Mouse (Mus musculus) limb, embryonic 12.5 days (tissue): Measurements from ENCODE around the gene C1ql1. TPM values are rescaled to one million over a fixed set of nuclear protein-coding genes. Genes with fewer than 3 reads are reported as not detected.
A peak's percentile ranks its signal among the peaks of the same experiment; 100 is the strongest.

Experiments used
- ATAC-seq: fragments of 200-750 bp; cut with Nextera tagmentation; 2 replicates; pipeline ENCODE4 v1.8.0; 2017; ENCODE audit warnings: low read depth, moderate TSS enrichment; ENCODE audit not compliant: insufficient number of reproducible peaks, insufficient read depth, low FRiP score, low TSS enrichment
- H3K27ac ChIP-seq: fragments of 300-500 bp; sonication (generic); 2 replicates; pipeline ENCODE4 v1.5.1; 2016; ENCODE audit warnings: mild to moderate bottlenecking, moderate library complexity
- H3K27me3 ChIP-seq: fragments of 300-500 bp; sonication (generic); 2 replicates; pipeline ENCODE4 v1.6.1; 2016; ENCODE audit warnings: mild to moderate bottlenecking, moderate library complexity
- H3K36me3 ChIP-seq: fragments of 300-500 bp; sonication (generic); 2 replicates; pipeline ENCODE4 v1.6.1; 2016; ENCODE audit warnings: mild to moderate bottlenecking, moderate library complexity
- H3K4me1 ChIP-seq: fragments of 300-500 bp; sonication (generic); replicated peaks from 2 replicates; pipeline ENCODE4 v1.6.1; 2016
- H3K4me2 ChIP-seq: fragments of 300-500 bp; sonication (generic); 2 replicates; pipeline ENCODE4 v1.6.1; 2016; ENCODE audit warnings: mild to moderate bottlenecking, moderate library complexity
- H3K4me3 ChIP-seq: fragments of 300-500 bp; sonication (generic); replicated peaks from 2 replicates; pipeline ENCODE4 v1.5.1; 2016; ENCODE audit warnings: mild to moderate bottlenecking
- H3K9ac ChIP-seq: fragments of 300-500 bp; sonication (generic); replicated peaks from 2 replicates; pipeline ENCODE4 v1.6.1; 2016; ENCODE audit warnings: mild to moderate bottlenecking, moderate library complexity
- H3K9me3 ChIP-seq: fragments of 300-500 bp; sonication (generic); 2 replicates; pipeline ENCODE4 v1.6.1; 2016; ENCODE audit warnings: mild to moderate bottlenecking, moderate library complexity
- WGBS: fragments of 180-500 bp; shearing (Covaris S2); methylation state at CpG from one replicate; pipeline ENCODE4 v1.1.7; 2016; 5-methylcytosine and 5-hydroxymethylcytosine counted together
- polyA plus RNA-seq: library from polyadenylated mRNA; unstranded; fragments of >200 nt; fragmentation: Nextera tagmentation; extraction: Ambion mirVana; gene quantifications from 2 replicates; pipeline ENCODE4 v1.2.1, GENCODE M21; 2016

Gene C1ql1
- polyA plus RNA-seq, 1 experiment from 2014 or later: 1.3 TPM

DNA sequence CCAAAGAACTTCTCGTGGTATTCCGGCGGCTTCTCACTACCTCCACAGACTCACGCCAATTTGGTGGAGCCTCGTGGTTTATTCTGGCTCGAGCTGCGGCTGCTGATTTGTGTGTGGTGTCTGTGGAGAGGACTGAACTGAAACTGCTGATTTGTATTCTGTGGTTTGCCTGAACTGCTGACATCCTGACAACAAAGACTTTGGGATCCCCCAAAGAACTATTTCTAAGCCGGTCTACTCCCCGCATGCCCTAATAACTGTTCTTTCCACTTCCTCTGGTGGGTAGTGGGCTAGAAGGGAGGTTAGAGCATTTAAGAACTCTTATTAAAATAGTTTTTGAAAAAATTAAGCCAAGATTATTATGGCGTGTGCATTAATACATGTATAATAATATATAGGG is 15.8 kb downstream of the C1ql1 start:
- WGBS: 89% methylated on average over 10 of the region's 10 CpGs
- ATAC-seq: no peak
- H3K9me3 ChIP-seq: no peaks in the 10 kb centered on the region
- H3K27ac ChIP-seq: no peak overlapping the region
- no peak overlapping the region for H3K9ac ChIP-seq
- H3K36me3 ChIP-seq: no peaks in the 10 kb centered on the region
- H3K27me3 ChIP-seq: peaks cover 9% of the 10 kb centered on the region; the same call in 1 of the 2 replicates
- H3K4me3 ChIP-seq: no peak overlapping the region
- peaks cover 8% of the 10 kb centered on the region; the same call in 1 of the 2 replicates for H3K4me1 ChIP-seq
- no peak overlapping the region for H3K4me2 ChIP-seq

DNA sequence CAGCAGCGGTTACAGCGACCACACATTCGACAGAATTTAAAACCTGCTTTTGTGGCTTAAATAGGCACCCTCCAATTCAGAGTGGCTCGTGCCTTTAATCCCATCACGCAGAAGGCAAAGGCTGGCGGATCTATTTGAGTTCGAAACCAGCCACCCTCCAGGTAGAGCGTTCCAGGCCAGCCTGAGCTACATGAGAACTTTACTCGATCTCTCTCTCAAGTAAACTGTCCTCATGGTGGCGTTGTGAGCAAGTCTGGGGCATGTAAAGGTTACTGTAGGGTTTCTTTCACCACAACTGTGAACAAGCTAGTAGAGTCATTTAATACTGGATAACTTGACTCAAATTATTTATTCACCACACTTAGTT is 21.2 kb downstream of the C1ql1 start:
- Histone ChIP-seq H3K4me3 (peak overlapping the region; percentile 83), H3K27me3 (no peaks in the 10 kb centered on the region), H3K9ac (peak overlapping the region; percentile 78), H3K9me3 (no peaks in the 10 kb centered on the region), H3K27ac (peak overlapping the region; percentile 95), H3K4me1 (peaks cover 27% of the 10 kb centered on the region), H3K4me2 (peak overlapping the region; percentile 74), H3K36me3 (peaks cover 20% of the 10 kb centered on the region)
- no peak for ATAC-seq
- WGBS: 2% methylated on average over 10 of the region's 10 CpGs

DNA sequence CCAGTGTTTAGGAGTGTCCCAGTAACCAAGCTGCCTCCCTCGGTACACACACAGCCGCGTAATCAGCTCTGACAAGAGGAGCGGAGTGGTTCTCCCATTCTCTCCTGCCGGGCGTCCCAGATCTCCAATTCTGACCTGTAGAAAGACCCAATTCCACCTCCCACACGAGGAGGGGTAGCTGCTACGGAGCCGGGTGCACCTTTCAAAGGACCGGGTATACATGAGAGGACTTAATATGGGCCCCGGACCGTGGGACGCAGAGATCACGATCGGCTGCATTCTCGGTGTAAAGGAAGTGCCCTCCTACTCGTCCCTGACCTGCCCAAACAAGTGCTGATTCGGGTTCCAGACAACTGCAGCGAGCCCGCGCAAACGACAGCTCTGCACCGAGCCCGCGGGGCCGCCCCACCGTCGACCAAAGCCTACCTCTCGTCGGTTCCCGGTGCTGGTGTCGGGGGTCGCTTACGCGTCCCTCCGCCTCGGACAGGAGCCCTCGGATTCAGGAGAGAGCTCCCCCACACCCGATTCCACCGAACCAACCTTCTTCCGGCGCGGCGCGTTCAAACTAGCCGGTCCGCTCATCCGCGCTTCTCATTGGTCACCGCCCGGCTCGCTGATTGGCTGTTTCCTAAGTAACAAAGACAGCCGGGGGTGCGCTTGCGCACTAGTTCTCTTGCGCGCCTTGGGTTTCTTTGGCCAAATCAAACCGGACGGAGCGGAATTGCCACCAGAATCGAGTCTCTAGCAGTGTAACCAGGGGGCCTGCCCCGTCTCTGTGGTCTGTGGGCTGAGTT is 21.7 kb downstream of the C1ql1 start, which contains the start of gene Kif18b:
Gene Kif18b (minus strand): TSS at position 568 of the 794 bp plus-strand sequence.
- Histone ChIP-seq H3K27me3 (no peaks in the 10 kb centered on the region), H3K36me3 (peaks cover 26% of the 10 kb centered on the region), H3K9ac (peak within 1 kb of the TSS; percentile 78), H3K4me2 (peak within 1 kb of the TSS; percentile 74), H3K4me3 (peak within 1 kb of the TSS; percentile 83), H3K9me3 (no peaks in the 10 kb centered on the region), H3K4me1 (peaks cover 27% of the 10 kb centered on the region), H3K27ac (peak within 1 kb of the TSS; percentile 95)
- WGBS: under 1% methylated on average over 62 of the region's 62 CpGs
- ATAC-seq: peak; percentile 94

DNA sequence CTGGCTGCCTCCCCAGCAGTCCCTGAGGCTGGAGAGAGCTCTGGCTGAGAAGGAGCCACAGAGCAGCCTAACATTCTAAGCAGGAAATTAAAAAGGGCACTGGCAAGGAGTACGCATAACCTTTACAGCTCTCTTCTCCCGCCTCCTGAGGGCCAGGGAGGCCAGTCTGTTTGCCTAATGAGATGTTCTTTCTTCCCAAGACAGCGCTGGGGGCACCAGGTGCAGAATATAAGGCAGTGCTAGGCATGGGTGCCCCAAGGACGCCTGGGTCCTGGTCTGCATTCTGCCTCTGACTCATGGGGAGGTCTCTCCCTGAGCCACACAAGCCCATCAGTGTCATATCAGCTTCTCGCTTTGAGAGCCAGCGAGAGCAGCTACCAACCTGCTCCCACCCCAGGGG is 25.0 kb downstream of the C1ql1 start:
- no peaks in the 10 kb centered on the region for H3K9me3 ChIP-seq
- 0 out of 2 replicates have a peak overlapping the region, but pooled peaks have one; percentile 12 for H3K27ac ChIP-seq
- 0 out of 2 replicates have a peak overlapping the region, but pooled peaks have one; percentile 28 for H3K9ac ChIP-seq
- peak overlapping the region; percentile 13; the same call in 1 of the 2 replicates for H3K4me2 ChIP-seq
- H3K36me3 ChIP-seq: peaks cover 27% of the 10 kb centered on the region
- no peaks in the 10 kb centered on the region for H3K27me3 ChIP-seq
- 60% methylated on average over 6 of the region's 6 CpGs for WGBS
- no peak for ATAC-seq
- peaks cover 27% of the 10 kb centered on the region for H3K4me1 ChIP-seq
- no peak overlapping the region for H3K4me3 ChIP-seq

DNA sequence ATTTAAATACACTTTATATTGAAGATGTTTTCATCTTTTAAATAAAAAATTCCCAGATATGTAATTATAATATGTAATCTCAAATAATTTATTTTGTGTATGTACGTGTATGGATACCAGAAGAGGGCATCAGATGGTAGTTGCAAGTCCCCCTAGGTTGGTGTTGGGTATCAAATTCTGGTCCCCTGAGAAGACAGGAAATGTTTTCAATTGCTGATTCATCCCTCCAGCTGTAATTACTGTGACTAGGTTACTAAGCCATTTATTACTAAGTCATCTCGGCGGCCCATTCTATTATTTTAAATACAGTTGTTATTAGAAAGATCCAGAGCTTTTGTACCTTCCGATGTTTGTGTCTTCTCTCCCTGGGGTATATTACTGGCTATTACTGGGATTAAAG is 28.4 kb downstream of the C1ql1 start:
- no peak overlapping the region for H3K9ac ChIP-seq
- peaks cover 20% of the 10 kb centered on the region for H3K4me1 ChIP-seq
- ATAC-seq: no peak
- peaks cover 61% of the 10 kb centered on the region for H3K36me3 ChIP-seq
- WGBS: 93% methylated on average over 4 of the region's 4 CpGs
- H3K4me3 ChIP-seq: no peak overlapping the region
- no peak overlapping the region for H3K27ac ChIP-seq
- H3K9me3 ChIP-seq: no peaks in the 10 kb centered on the region
- H3K27me3 ChIP-seq: no peaks in the 10 kb centered on the region
- no peak overlapping the region for H3K4me2 ChIP-seq

DNA sequence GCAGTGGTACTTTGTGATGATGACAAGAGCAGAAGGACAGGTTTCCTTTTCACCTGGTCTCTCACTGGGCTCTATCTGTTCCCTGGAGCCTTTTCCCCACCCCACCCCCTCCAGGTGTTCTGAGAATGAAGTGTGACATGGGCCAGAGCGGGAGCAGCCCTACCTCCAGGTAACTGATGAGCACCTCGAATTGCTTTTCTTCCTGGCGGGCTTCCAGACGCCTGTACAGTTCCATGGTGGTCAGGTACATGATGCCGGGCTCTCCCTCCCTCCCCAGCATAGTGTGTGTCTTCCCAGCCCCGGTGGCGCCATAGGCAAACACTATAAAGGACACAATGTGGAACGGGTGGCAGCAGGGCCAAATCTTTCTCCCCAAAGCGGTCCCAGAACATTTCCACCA is 31.1 kb downstream of the C1ql1 start:
- H3K36me3 ChIP-seq: peaks cover 67% of the 10 kb centered on the region
- H3K27me3 ChIP-seq: no peaks in the 10 kb centered on the region
- no peaks in the 10 kb centered on the region for H3K9me3 ChIP-seq
- no peaks in the 10 kb centered on the region for H3K4me1 ChIP-seq
- H3K27ac ChIP-seq: no peak overlapping the region
- no peak overlapping the region for H3K4me3 ChIP-seq
- 84% methylated on average over 9 of the region's 9 CpGs for WGBS
- H3K9ac ChIP-seq: no peak overlapping the region
- no peak overlapping the region for H3K4me2 ChIP-seq
- ATAC-seq: no peak

DNA sequence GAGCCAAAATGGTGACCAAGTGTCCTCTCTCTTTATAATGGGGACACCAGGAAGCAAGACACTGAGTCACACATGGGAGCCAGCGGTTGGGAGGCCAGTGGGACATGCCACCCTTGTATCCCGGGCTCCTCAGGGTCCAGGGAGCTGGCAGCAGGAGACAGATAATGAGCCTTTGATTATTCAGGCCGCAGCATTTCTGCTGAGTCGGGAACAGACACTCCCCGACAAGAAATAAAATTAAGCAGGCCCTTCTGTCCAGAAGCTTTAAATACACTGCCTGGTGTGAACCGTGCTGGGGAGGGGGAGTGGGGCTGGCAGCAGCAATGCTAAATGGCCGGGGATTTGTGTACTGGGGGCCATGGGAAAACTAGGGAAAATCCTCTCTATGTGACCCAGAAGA is 35.1 kb downstream of the C1ql1 start:
- WGBS: 77% methylated on average over 7 of the region's 7 CpGs
- H3K4me3 ChIP-seq: no peak overlapping the region
- peaks cover 98% of the 10 kb centered on the region for H3K36me3 ChIP-seq
- no peak overlapping the region for H3K27ac ChIP-seq
- H3K4me2 ChIP-seq: no peak overlapping the region
- no peaks in the 10 kb centered on the region for H3K27me3 ChIP-seq
- no peak for ATAC-seq
- H3K4me1 ChIP-seq: no peaks in the 10 kb centered on the region
- no peak overlapping the region for H3K9ac ChIP-seq
- H3K9me3 ChIP-seq: no peaks in the 10 kb centered on the region

DNA sequence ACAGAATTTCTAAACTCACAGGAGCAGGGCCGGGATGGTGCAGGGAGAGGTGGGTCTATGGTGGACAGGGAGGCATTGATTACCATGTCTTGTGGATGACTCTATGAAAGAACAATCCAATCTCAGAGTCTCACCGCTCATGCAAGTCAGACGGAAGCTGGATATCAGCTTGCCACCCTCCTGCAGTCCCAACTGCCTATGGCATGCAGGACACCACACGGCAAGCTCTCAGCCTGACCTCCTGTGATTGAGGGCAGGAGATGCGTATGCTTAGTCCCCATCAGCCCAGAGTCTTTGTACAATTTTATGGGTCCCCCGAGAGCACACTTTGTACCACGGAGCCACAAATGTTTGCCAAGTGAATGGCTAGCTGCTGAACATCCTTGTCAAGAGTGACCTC is 42.8 kb downstream of the C1ql1 start:
- Histone ChIP-seq H3K9me3 (no peaks in the 10 kb centered on the region), H3K27ac (no peak overlapping the region), H3K4me1 (no peaks in the 10 kb centered on the region), H3K36me3 (peaks cover 41% of the 10 kb centered on the region), H3K4me3 (no peak overlapping the region), H3K4me2 (no peak overlapping the region), H3K27me3 (peaks cover 4% of the 10 kb centered on the region; the same call in 1 of the 2 replicates), H3K9ac (no peak overlapping the region)
- ATAC-seq: no peak
- WGBS: 84% methylated on average over 7 of the region's 7 CpGs

GRCm38 (mm10) chr11:102902107-102902506 is 44.4 kb downstream of the C1ql1 start:
- 77% methylated on average over 5 of the region's 5 CpGs for WGBS
- H3K9me3 ChIP-seq: no peaks in the 10 kb centered on the region
- no peak overlapping the region for H3K9ac ChIP-seq
- peaks cover 25% of the 10 kb centered on the region for H3K36me3 ChIP-seq
- ATAC-seq: no peak
- peaks cover 9% of the 10 kb centered on the region; the same call in 1 of the 2 replicates for H3K27me3 ChIP-seq
- no peak overlapping the region for H3K4me3 ChIP-seq
- H3K27ac ChIP-seq: no peak overlapping the region
- H3K4me1 ChIP-seq: 0 out of 2 replicates have a peak, but pooled peaks cover 2% of the 10 kb centered on the region
- H3K4me2 ChIP-seq: no peak overlapping the region

- ATAC-seq: no peak
- H3K4me2 ChIP-seq: no peak overlapping the region
Observed at GRCm38 (mm10) chr11:102901199-102901598, 45.3 kb downstream of the C1ql1 start.

DNA sequence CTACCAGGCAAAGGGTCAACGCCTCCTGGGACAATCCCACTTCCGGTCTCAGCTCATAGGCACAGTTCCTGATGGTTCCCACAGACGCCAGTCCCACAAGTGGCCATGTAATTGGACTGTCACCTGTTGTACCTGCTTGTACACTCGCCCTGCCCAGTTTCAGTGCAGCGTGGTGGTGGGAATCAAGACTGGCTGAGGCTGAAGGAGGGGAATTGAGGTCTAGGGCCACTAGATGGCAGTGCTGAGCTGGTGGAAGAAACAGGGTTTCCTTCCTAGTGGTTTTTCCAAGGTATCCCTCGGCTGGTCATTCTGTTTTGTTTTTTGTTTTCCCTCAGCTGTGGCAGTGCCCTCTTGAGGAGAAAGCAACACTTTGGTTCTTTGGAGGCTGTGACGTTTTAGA is 45.7 kb downstream of the C1ql1 start, which contains the start of gene Gfap:
Gene Gfap (minus strand): TSS at position 150 of the 400 bp plus-strand sequence.
- H3K4me3 ChIP-seq: no peak within 1 kb of the TSS
- no peak within 1 kb of the TSS for H3K9ac ChIP-seq
- WGBS: 11% methylated on average over 7 of the region's 7 CpGs
- ATAC-seq: no peak
- peaks cover 23% of the 10 kb centered on the region for H3K27me3 ChIP-seq
- no peak within 1 kb of the TSS for H3K27ac ChIP-seq
- peaks cover 12% of the 10 kb centered on the region for H3K36me3 ChIP-seq
- H3K9me3 ChIP-seq: no peaks in the 10 kb centered on the region
- no peak within 1 kb of the TSS for H3K4me2 ChIP-seq
- 0 out of 2 replicates have a peak, but pooled peaks cover 5% of the 10 kb centered on the region for H3K4me1 ChIP-seq

More at GRCm38 (mm10) chr11:102901199-102901598, 45.3 kb downstream of the C1ql1 start:
- H3K9me3 ChIP-seq: no peaks in the 10 kb centered on the region
- no peak overlapping the region for H3K9ac ChIP-seq
- H3K4me3 ChIP-seq: no peak overlapping the region
- 58% methylated on average over 4 of the region's 4 CpGs for WGBS
- H3K27me3 ChIP-seq: peaks cover 18% of the 10 kb centered on the region
- H3K27ac ChIP-seq: no peak overlapping the region
- peaks cover 16% of the 10 kb centered on the region for H3K36me3 ChIP-seq
- H3K4me1 ChIP-seq: 0 out of 2 replicates have a peak, but pooled peaks cover 5% of the 10 kb centered on the region
